Mouse (Mus musculus): Measurements from ENCODE around the gene Tle2. TPM values are rescaled to one million over a fixed set of nuclear protein-coding genes. Genes with fewer than 3 reads are reported as not detected.

Tle2 gene
- polyA plus RNA-seq, 1 experiment from 2014 or later, result 2.2 TPM

- H3K4me2 ChIP-seq (ENCODE audit: low read depth, low read length), result peak overlapping the region; percentile 91
- peaks cover 31% of the 10 kb centered on the region for H3K4me1 ChIP-seq (ENCODE audit: insufficient read depth)
- ATAC-seq (peak; percentile 35), DNase-seq (peak; percentile 90)
- no peaks in the 10 kb centered on the region for H3K36me3 ChIP-seq (replicated peaks; ENCODE audit: insufficient read depth, low read length)
- H3K4me3 ChIP-seq (ENCODE audit: low read depth, low read length), result peak overlapping the region; percentile 60
- no peaks in the 10 kb centered on the region for H3K27me3 ChIP-seq (ENCODE audit: insufficient read depth, low read length)
- TF ChIP-seq EP300 (IDR thresholded peaks at IDR 0.05; ENCODE audit: low read depth), result no peak
- peak; percentile 95 for TF ChIP-seq CTCF (IDR thresholded peaks at IDR 0.05; ENCODE audit: low read depth)
- WGBS (ENCODE audit: insufficient replicate concordance), result 8% methylated on average over 29 of the region's 29 CpGs
- H3K9ac ChIP-seq (replicated peaks), result peak overlapping the region; percentile 35
- H3K9me3 ChIP-seq (ENCODE audit: low read length), result no peaks in the 10 kb centered on the region
- peak overlapping the region; percentile 86 for H3K27ac ChIP-seq (ENCODE audit: low read depth)
Measured at GRCm38 (mm10) chr10:81604968-81605665, 30.8 kb downstream of the Tle2 start.

- peaks cover 29% of the 10 kb centered on the region for H3K4me1 ChIP-seq (ENCODE audit: insufficient read depth)
- DNase-seq (no peak), ATAC-seq (peak; percentile 12)
- no peaks in the 10 kb centered on the region for H3K36me3 ChIP-seq (replicated peaks; ENCODE audit: insufficient read depth, low read length)
- no peaks in the 10 kb centered on the region for H3K9me3 ChIP-seq (ENCODE audit: low read length)
- H3K27me3 ChIP-seq (ENCODE audit: insufficient read depth, low read length), result no peaks in the 10 kb centered on the region
- under 1% methylated on average over 14 of the region's 14 CpGs for WGBS (ENCODE audit: insufficient replicate concordance)
- H3K4me3 ChIP-seq (ENCODE audit: low read depth, low read length), result peak overlapping the region; percentile 60
- TF ChIP-seq CTCF (IDR thresholded peaks at IDR 0.05; ENCODE audit: low read depth) (no peak), EP300 (IDR thresholded peaks at IDR 0.05; ENCODE audit: low read depth) (no peak)
- H3K4me2 ChIP-seq (ENCODE audit: low read depth, low read length), result peak overlapping the region; percentile 91
- peak overlapping the region; percentile 35 for H3K9ac ChIP-seq (replicated peaks)
- H3K27ac ChIP-seq (ENCODE audit: low read depth), result peak overlapping the region; percentile 86
Measured at GRCm38 (mm10) chr10:81605666-81605973, 31.3 kb downstream of the Tle2 start.

DNA sequence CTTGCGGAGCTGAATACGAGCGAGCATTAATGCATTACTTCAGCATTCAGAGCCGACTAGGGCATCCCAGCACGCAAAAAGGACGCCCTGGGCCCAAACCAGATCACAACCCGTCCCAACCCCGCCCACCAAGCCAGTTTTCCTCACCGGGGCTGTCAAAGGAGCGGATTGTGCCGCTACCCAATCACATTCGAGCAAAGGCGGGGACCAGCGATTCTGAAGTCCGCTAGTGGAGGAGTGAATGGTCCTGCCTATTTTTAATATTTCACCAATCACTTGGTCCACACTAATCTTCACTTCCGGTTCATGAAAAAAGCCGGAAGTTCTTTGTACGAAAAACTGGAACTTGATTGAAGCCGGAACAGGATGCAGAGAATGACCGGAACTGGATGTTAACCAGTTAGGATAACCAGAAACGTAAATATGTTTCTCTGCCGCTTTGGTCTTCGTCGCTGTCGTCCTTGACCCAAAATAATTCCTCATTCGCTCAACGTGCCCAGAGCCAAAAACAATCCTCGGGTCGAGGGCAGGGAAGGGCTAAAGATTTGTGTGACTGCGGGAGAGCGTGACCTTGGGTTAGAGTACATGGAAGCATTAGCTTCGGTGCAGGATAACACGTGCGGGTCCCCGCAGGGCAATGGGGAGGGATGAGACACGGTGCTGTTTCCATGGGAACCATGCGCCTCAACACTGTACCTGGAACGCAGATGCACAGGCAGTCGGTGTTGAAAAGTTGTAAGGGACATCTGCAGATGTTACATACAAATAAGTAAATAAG is 31.8 kb downstream of the Tle2 start, which contains the start of gene BC025920:
Gene BC025920 (plus strand): TSS at position 297 of the 778 bp plus-strand sequence.
- Histone ChIP-seq H3K36me3 (replicated peaks; ENCODE audit: insufficient read depth, low read length) (no peaks in the 10 kb centered on the region), H3K9me3 (ENCODE audit: low read length) (no peaks in the 10 kb centered on the region), H3K4me2 (ENCODE audit: low read depth, low read length) (peak within 1 kb of the TSS; percentile 91), H3K4me1 (ENCODE audit: insufficient read depth) (peaks cover 25% of the 10 kb centered on the region), H3K27me3 (ENCODE audit: insufficient read depth, low read length) (no peaks in the 10 kb centered on the region), H3K27ac (ENCODE audit: low read depth) (peak within 1 kb of the TSS; percentile 92), H3K9ac (replicated peaks) (peak within 1 kb of the TSS; percentile 58), H3K4me3 (ENCODE audit: low read depth, low read length) (peak within 1 kb of the TSS; percentile 60)
- TF ChIP-seq CTCF (IDR thresholded peaks at IDR 0.05; ENCODE audit: low read depth) (no peak), EP300 (IDR thresholded peaks at IDR 0.05; ENCODE audit: low read depth) (peak; percentile 70)
- peak; percentile 92 for ATAC-seq
- WGBS (ENCODE audit: insufficient replicate concordance), result 1% methylated on average over 39 of the region's 39 CpGs
- DNase-seq, result peak; percentile 95

DNA sequence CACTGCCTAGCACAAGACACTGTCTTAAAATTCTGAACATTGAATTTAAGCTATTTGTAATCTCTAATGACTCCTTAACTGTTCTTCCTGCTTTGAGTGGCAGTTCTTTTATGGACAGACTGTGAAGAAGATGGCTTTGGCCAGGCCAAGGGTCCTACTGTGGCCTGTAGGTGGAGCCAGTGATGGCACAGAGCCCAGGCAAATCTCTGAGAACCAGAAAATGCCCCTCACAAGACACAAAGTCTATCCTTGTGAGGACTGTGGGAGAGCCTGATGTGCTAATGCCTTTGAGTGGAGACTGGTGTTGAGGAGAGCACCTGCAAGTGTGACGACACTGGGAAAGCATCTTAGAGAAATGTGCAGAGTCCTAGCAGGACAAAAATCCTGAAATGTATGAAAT is 33.9 kb downstream of the Tle2 start:
- 93% methylated on average over 1 of the region's 1 CpGs for whole genome bisulfite sequencing (ENCODE audit: insufficient replicate concordance)

GRCm38 (mm10) chr10:81612779-81613178 is 38.4 kb downstream of the Tle2 start:
- no peaks in the 10 kb centered on the region for H3K27me3 ChIP-seq (ENCODE audit: insufficient read depth, low read length)
- ATAC-seq, result no peak

More for the DNA sequence above, 33.9 kb downstream of the Tle2 start:
- TF ChIP-seq CTCF (IDR thresholded peaks at IDR 0.05; ENCODE audit: low read depth) (peak; percentile 40), EP300 (IDR thresholded peaks at IDR 0.05; ENCODE audit: low read depth) (no peak)
- Histone ChIP-seq H3K27me3 (ENCODE audit: insufficient read depth, low read length) (no peaks in the 10 kb centered on the region), H3K9me3 (ENCODE audit: low read length) (no peaks in the 10 kb centered on the region), H3K36me3 (replicated peaks; ENCODE audit: insufficient read depth, low read length) (no peaks in the 10 kb centered on the region), H3K4me2 (ENCODE audit: low read depth, low read length) (no peak overlapping the region), H3K4me1 (ENCODE audit: insufficient read depth) (peaks cover 12% of the 10 kb centered on the region), H3K9ac (replicated peaks) (no peak overlapping the region), H3K27ac (ENCODE audit: low read depth) (no peak overlapping the region), H3K4me3 (ENCODE audit: low read depth, low read length) (no peak overlapping the region)
- no peak for ATAC-seq
- no peak for DNase-seq

DNA sequence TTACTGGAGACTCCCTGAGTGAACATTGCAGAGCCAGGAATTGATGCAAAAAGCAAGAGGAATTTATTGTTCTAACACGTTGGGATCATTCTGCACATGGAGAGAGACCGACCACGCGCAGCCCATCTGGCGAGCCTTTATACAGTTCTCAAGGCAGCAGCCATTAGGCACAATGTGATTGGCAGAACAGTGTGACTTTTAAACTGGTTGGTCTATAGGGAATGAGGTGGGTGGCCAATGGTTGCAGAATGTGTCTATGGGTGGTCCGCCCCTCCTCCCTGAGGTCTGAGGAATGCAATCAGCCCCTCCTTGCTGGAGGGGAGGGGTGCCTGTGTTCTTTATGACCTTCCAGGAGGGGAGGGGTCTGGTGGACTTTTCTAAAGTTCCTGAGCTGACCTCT is 41.1 kb downstream of the Tle2 start:
- DNase-seq, result no peak
- Histone ChIP-seq H3K4me3 (ENCODE audit: low read depth, low read length) (no peak overlapping the region), H3K9ac (replicated peaks) (no peak overlapping the region), H3K4me1 (ENCODE audit: insufficient read depth) (no peaks in the 10 kb centered on the region), H3K27me3 (ENCODE audit: insufficient read depth, low read length) (no peaks in the 10 kb centered on the region), H3K9me3 (ENCODE audit: low read length) (no peaks in the 10 kb centered on the region), H3K27ac (ENCODE audit: low read depth) (no peak overlapping the region), H3K4me2 (ENCODE audit: low read depth, low read length) (no peak overlapping the region), H3K36me3 (replicated peaks; ENCODE audit: insufficient read depth, low read length) (no peaks in the 10 kb centered on the region)
- 79% methylated on average over 6 of the region's 6 CpGs for WGBS (ENCODE audit: insufficient replicate concordance)
- ATAC-seq, result no peak
- no peak for TF ChIP-seq EP300 (IDR thresholded peaks at IDR 0.05; ENCODE audit: low read depth)
- TF ChIP-seq CTCF (IDR thresholded peaks at IDR 0.05; ENCODE audit: low read depth), result no peak

More at GRCm38 (mm10) chr10:81612779-81613178, 38.4 kb downstream of the Tle2 start:
- no peak overlapping the region for H3K9ac ChIP-seq (replicated peaks)
- H3K4me3 ChIP-seq (ENCODE audit: low read depth, low read length), result no peak overlapping the region
- no peaks in the 10 kb centered on the region for H3K36me3 ChIP-seq (replicated peaks; ENCODE audit: insufficient read depth, low read length)
- WGBS (ENCODE audit: insufficient replicate concordance), result 62% methylated on average over 3 of the region's 3 CpGs
- DNase-seq, result no peak
- H3K4me1 ChIP-seq (ENCODE audit: insufficient read depth), result no peaks in the 10 kb centered on the region
- no peak overlapping the region for H3K27ac ChIP-seq (ENCODE audit: low read depth)
- TF ChIP-seq CTCF (IDR thresholded peaks at IDR 0.05; ENCODE audit: low read depth), result no peak
- no peak for TF ChIP-seq EP300 (IDR thresholded peaks at IDR 0.05; ENCODE audit: low read depth)
- no peak overlapping the region for H3K4me2 ChIP-seq (ENCODE audit: low read depth, low read length)
- H3K9me3 ChIP-seq (ENCODE audit: low read length), result no peaks in the 10 kb centered on the region

All from liver, postnatal 0 days (tissue).